ENCODE assay signal across 12 mouse cellular contexts in the genomic region with DNA sequence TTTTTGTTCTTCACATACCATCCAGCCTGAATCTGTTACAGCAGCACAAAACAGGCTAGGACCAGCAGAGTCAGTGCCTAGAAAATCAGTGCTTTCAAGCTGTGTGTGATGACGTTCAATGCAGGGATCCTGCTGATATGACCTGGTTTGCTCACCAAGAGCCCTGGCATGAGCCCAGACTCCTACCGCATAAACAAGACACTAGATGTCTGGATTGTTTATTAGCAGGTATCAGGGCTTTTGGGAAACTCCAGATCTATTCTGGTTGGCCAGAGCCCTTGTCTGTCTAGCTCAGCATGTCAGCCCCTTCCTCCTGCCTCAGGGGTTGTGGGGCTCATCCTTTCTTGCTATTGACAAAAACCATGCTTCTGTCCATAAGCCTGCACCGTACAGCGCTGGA. TPM values are rescaled to one million over a fixed set of nuclear protein-coding genes. Genes with fewer than 3 reads are reported as not detected.
A peak's percentile ranks its signal among the peaks of the same experiment; 100 is the strongest.
DNase-seq lines count a peak whose midpoint lies in the region; ATAC-seq lines count a peak whose summit lies in the region.
"Had no signal": no experiment of that assay in that cellular context is flagged by ENCODE, and none has a peak within 500 bp of the region (broad histone marks: within the 10 kb centered on the region; RNA-seq: fewer than 3 reads in every experiment).

No protein-coding gene starts in this region.

- H3K27ac ChIP-seq in heart, embryonic 14.5 days (replicated peaks in 1 of 2; ENCODE audit: control insufficient read depth in 1 of 2, insufficient read depth in 1 of 2, low read depth in 2 of 2, low read length in 2 of 2), result peak overlapping the region; percentile 24 to 31; a peak in 2 of 4 replicates
- peak overlapping the region; percentile 37 for H3K27ac ChIP-seq in limb, embryonic 12.5 days
- no peak overlapping the region for H3K27ac ChIP-seq in limb, embryonic 10.5 days
- H3K27ac ChIP-seq in neural tube, embryonic 15.5 days (replicated peaks), result peak overlapping the region; percentile 81; the same call in 1 of the 2 replicates
- H3K27ac ChIP-seq: left cerebral cortex, adult 2 months; stomach, postnatal 0 days had no signal

- 0 out of 2 replicates have a peak overlapping the region, but pooled peaks have one; percentile 0 for H3K9ac ChIP-seq in heart, embryonic 14.5 days (ENCODE audit: low read length)
- H3K9ac ChIP-seq in limb, embryonic 12.5 days (replicated peaks), result no peak overlapping the region
- H3K9ac ChIP-seq in neural tube, embryonic 15.5 days (replicated peaks), result no peak overlapping the region
- H3K9ac ChIP-seq: liver, postnatal 0 days had no signal

- H3K4me2 ChIP-seq in heart, embryonic 14.5 days (ENCODE audit: low read length), result no peak overlapping the region
- H3K4me2 ChIP-seq in limb, embryonic 12.5 days, result peak overlapping the region; percentile 46; the same call in 1 of the 2 replicates
- H3K4me2 ChIP-seq in neural tube, embryonic 15.5 days, result no peak overlapping the region

- H3K36me3 ChIP-seq in heart, embryonic 14.5 days (ENCODE audit: control insufficient read depth, insufficient read depth, low read length), result peaks cover 27% of the 10 kb centered on the region
- peaks cover 11% of the 10 kb centered on the region for H3K36me3 ChIP-seq in limb, embryonic 12.5 days
- H3K36me3 ChIP-seq in limb, embryonic 10.5 days, result peaks cover 17% of the 10 kb centered on the region
- H3K36me3 ChIP-seq in neural tube, embryonic 15.5 days, result no peaks in the 10 kb centered on the region

- no peak overlapping the region for H3K4me3 ChIP-seq in heart, embryonic 14.5 days (ENCODE audit: control insufficient read depth in 1 of 2, insufficient read depth in 1 of 2, low read depth in 1 of 2, low read length in 2 of 2)
- H3K4me3 ChIP-seq in limb, embryonic 12.5 days (replicated peaks), result no peak overlapping the region
- no peak overlapping the region for H3K4me3 ChIP-seq in limb, embryonic 10.5 days
- no peak overlapping the region for H3K4me3 ChIP-seq in neural tube, embryonic 15.5 days (replicated peaks)
- H3K4me3 ChIP-seq: left cerebral cortex, adult 2 months had no signal

- no peaks in the 10 kb centered on the region for H3K9me3 ChIP-seq in heart, embryonic 14.5 days (ENCODE audit: control insufficient read depth, low read length)
- H3K9me3 ChIP-seq in limb, embryonic 12.5 days, result no peaks in the 10 kb centered on the region
- H3K9me3 ChIP-seq in limb, embryonic 10.5 days (replicated peaks), result no peaks in the 10 kb centered on the region
- no peaks in the 10 kb centered on the region for H3K9me3 ChIP-seq in neural tube, embryonic 15.5 days (replicated peaks)

- no peak for DNase-seq in heart, adult 11 months
- no peak for DNase-seq in limb, embryonic 10.5 days (ENCODE audit: low spot score)
- DNase-seq in adrenal gland, postnatal 14 days, result peak; percentile 74
- DNase-seq in urinary bladder, postnatal 14 days (ENCODE audit: low spot score), result no peak
- DNase-seq: cerebellum, adult 11-12 months; liver, postnatal 0 days; right cerebral cortex, postnatal 14 days had no signal

- WGBS in heart, embryonic 14.5 days, result 16% methylated on average over 4 of the region's 4 CpGs
- WGBS in limb, embryonic 12.5 days, result 67% methylated on average over 4 of the region's 4 CpGs
- 79% methylated on average over 4 of the region's 4 CpGs for WGBS in limb, embryonic 10.5 days
- WGBS in neural tube, embryonic 15.5 days, result 49% methylated on average over 4 of the region's 4 CpGs

- peaks cover 42 to 73% of the 10 kb centered on the region in 2 experiments for H3K4me1 ChIP-seq in heart, embryonic 14.5 days (ENCODE audit: control insufficient read depth in 2 of 2, insufficient read depth in 2 of 2, low read length in 2 of 2)
- peaks cover 75% of the 10 kb centered on the region for H3K4me1 ChIP-seq in limb, embryonic 12.5 days (replicated peaks)
- H3K4me1 ChIP-seq in limb, embryonic 10.5 days, result peaks cover 42% of the 10 kb centered on the region
- H3K4me1 ChIP-seq in neural tube, embryonic 15.5 days, result peaks cover 53% of the 10 kb centered on the region

- no peaks in the 10 kb centered on the region for H3K27me3 ChIP-seq in heart, embryonic 14.5 days (ENCODE audit: control insufficient read depth, insufficient read depth, low read length)
- no peaks in the 10 kb centered on the region for H3K27me3 ChIP-seq in limb, embryonic 12.5 days
- H3K27me3 ChIP-seq in limb, embryonic 10.5 days (ENCODE audit: low read depth, poor library complexity, severe bottlenecking), result no peaks in the 10 kb centered on the region
- no peaks in the 10 kb centered on the region for H3K27me3 ChIP-seq in neural tube, embryonic 15.5 days (replicated peaks)

- ATAC-seq in heart, embryonic 14.5 days (ENCODE audit: insufficient number of reproducible peaks, insufficient read depth, low FRiP score, low read depth), result peak; percentile 24; the same call in 1 of the 2 replicates
- no peak for ATAC-seq in limb, embryonic 12.5 days (ENCODE audit: insufficient number of reproducible peaks, insufficient read depth, low FRiP score, low TSS enrichment, low read depth)
- ATAC-seq in neural tube, embryonic 15.5 days (ENCODE audit: low FRiP score), result no peak
- ATAC-seq: liver, postnatal 0 days had no signal

RNA-seq across cellular contexts. Expression of gene Csrp2, which starts 10.2 kb away (rescaled TPM):
- polyA plus RNA-seq in heart, embryonic 14.5 days (2014; fragmentation: Nextera tagmentation; extraction: Ambion mirVana), result 451 and 541 TPM in 2 replicates
- polyA plus RNA-seq in limb, embryonic 12.5 days (2016; fragmentation: Nextera tagmentation; extraction: Ambion mirVana), result 182 and 188 TPM in 2 replicates
- 179 and 195 TPM in 2 replicates for polyA plus RNA-seq in limb, embryonic 10.5 days (2016; fragmentation: Nextera tagmentation; extraction: Ambion mirVana)
- 276 and 295 TPM in 2 replicates for total RNA-seq in adrenal gland, postnatal 14 days (2021)
- polyA plus RNA-seq in neural tube, embryonic 15.5 days (2015; fragmentation: Nextera tagmentation; extraction: Ambion mirVana), result 146 and 165 TPM in 2 replicates
